ENCODE assay signal across 14 mouse cellular contexts in the genomic region with DNA sequence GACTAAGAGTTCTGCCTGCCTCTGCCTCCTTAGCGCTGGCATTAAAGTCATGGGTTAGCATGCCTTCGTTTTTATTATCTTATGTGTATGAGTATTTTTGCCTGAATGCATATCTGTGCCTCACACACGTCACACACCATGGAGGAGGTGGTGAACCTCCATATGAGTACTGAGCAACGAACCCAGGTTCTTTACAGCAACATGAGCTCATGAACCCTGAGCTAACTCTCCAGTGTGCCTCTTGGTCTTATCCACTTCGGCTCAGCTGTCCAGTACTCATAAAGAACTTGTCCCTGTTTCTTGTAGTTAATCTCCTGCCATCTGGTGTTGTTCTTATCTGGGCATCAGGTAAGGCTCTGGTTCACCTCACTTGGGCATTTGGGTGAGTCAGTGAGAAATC.
"Had no signal": no experiment of that assay in that cellular context is flagged by ENCODE, and none has a peak within 500 bp of the region (broad histone marks: within the 10 kb centered on the region; RNA-seq: fewer than 3 reads in every experiment).

No protein-coding gene starts in this region.

- H3K36me3 ChIP-seq: limb, embryonic 10.5 days; midbrain, embryonic 10.5 days; neural tube, embryonic 13.5 days had no signal

- H3K9me3 ChIP-seq: limb, embryonic 10.5 days; midbrain, embryonic 10.5 days; neural tube, embryonic 13.5 days had no signal

- ATAC-seq: inflammation-experienced regulatory T-cells, adult 6 months; intestine, postnatal 0 days; midbrain, embryonic 16.5 days had no signal

- H3K27me3 ChIP-seq: neural tube, embryonic 13.5 days had no signal

- H3K4me2 ChIP-seq: neural tube, embryonic 13.5 days had no signal

- H3K4me3 ChIP-seq: layer of hippocampus, adult 2 months; limb, embryonic 10.5 days; midbrain, embryonic 10.5 days; neural tube, embryonic 13.5 days had no signal

- DNase-seq: kidney, adult 8-10 months; kidney, postnatal 4 days; lung, adult 18-20 months; right cerebral cortex, adult 18-20 months; thymus, postnatal 4 days had no signal

- H3K4me1 ChIP-seq: limb, embryonic 10.5 days; midbrain, embryonic 10.5 days; neural tube, embryonic 13.5 days had no signal

- H3K9ac ChIP-seq: neural tube, embryonic 13.5 days had no signal

- H3K27ac ChIP-seq: kidney, postnatal 0 days; layer of hippocampus, adult 2 months; limb, embryonic 10.5 days; midbrain, embryonic 10.5 days; neural tube, embryonic 13.5 days; stomach, postnatal 0 days had no signal
